Mouse (Mus musculus) embryonic facial prominence, embryonic 12.5 days (tissue): ENCODE data around the gene Gm49366. TPM values are rescaled to one million over a fixed set of nuclear protein-coding genes. Genes with fewer than 3 reads are reported as not detected.
"Not testable (repeated sequence)": the region's sequence is repeated elsewhere in the genome, so short reads cannot be mapped to it uniquely, and the experiment has no call there.

ENCODE experiments used
- ATAC-seq: fragments of 200-750 bp; cut with Nextera tagmentation; 2 replicates; pipeline ENCODE4 v1.8.0; 2017; ENCODE audit not compliant: insufficient number of reproducible peaks, insufficient read depth, low FRiP score, low TSS enrichment
- H3K27ac ChIP-seq: fragments of 300-500 bp; sonication (generic); 2 replicates; pipeline ENCODE4 v1.5.1; 2016; ENCODE audit warnings: mild to moderate bottlenecking
- H3K27me3 ChIP-seq: fragments of 300-500 bp; sonication (generic); 2 replicates; pipeline ENCODE4 v1.6.1; 2016; ENCODE audit warnings: mild to moderate bottlenecking, moderate library complexity
- H3K36me3 ChIP-seq: fragments of 300-500 bp; sonication (generic); 2 replicates; pipeline ENCODE4 v1.6.1; 2016; ENCODE audit warnings: mild to moderate bottlenecking
- H3K4me1 ChIP-seq: fragments of 300-500 bp; sonication (generic); 2 replicates; pipeline ENCODE4 v1.6.1; 2016
- H3K4me2 ChIP-seq: fragments of 300-500 bp; sonication (generic); replicated peaks from 2 replicates; pipeline ENCODE4 v1.6.1; 2016; ENCODE audit warnings: mild to moderate bottlenecking, moderate library complexity
- H3K4me3 ChIP-seq: fragments of 300-500 bp; sonication (generic); 2 replicates; pipeline ENCODE4 v1.5.1; 2016; ENCODE audit warnings: mild to moderate bottlenecking
- H3K9ac ChIP-seq: fragments of 300-500 bp; sonication (generic); 2 replicates; pipeline ENCODE4 v1.6.1; 2016; ENCODE audit warnings: mild to moderate bottlenecking, moderate library complexity
- H3K9me3 ChIP-seq: fragments of 300-500 bp; sonication (generic); 2 replicates; pipeline ENCODE4 v1.6.1; 2016; ENCODE audit warnings: mild to moderate bottlenecking, moderate library complexity
- WGBS: fragments of 180-500 bp; shearing (Covaris S2); methylation state at CpG from one replicate; pipeline ENCODE4 v1.1.7; 2016; 5-methylcytosine and 5-hydroxymethylcytosine counted together
- polyA plus RNA-seq: library from polyadenylated mRNA; unstranded; fragments of >200 nt; fragmentation: Nextera tagmentation; extraction: Ambion mirVana; gene quantifications from 2 replicates; pipeline ENCODE4 v1.2.1, GENCODE M21; 2016

Gm49366 gene
- polyA plus RNA-seq, 1 experiment from 2014 or later: not detected

DNA sequence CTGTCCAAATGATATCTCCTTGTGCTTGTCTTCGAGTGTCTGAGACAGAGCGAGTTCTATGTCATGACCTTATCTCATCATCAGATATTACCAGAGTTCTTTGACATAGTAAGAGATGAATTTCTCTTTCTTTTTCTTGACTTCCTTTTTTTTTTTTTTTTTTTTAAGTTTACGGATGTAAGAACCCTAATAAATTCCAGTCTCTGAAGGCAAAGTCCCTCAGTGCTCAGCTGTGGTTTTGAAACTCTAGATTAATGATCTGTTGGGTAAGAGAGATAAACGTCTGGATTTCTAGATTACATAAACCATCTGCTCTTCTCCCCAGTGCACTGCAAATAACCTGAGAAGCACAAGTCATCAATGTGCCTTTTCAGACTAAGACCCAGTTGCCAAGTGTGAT lies 4.6 kb upstream of the Gm49366 start:
- Histone ChIP-seq H3K4me1 (no peaks in the 10 kb centered on the region), H3K4me2 (no peak overlapping the region), H3K9ac (no peak overlapping the region), H3K9me3 (no peaks in the 10 kb centered on the region), H3K36me3 (no peaks in the 10 kb centered on the region), H3K4me3 (no peak overlapping the region), H3K27me3 (no peaks in the 10 kb centered on the region), H3K27ac (no peak overlapping the region)
- ATAC-seq: no peak
- 66% methylated on average over 4 of the region's 4 CpGs for WGBS

DNA sequence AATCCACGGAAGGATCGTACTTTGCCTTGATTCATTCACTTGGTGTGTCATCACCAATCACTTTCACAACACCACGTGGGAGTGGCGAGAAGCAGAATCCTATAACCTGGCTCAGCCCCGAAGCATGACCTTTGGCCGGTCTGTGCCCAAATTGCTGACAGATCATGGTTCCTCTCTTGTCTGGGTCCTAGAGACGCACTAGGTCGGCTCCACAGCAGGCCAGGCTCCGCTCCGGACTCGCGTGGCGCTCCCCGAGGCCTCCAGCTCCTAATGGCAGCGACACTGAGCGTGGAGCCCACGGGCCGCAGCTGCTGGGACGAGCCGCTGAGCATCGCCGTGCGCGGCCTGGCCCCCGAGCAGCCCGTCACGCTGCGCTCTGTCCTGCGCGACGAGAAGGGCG lies 494 bp upstream of the Gm49366 start, which contains the start of gene Acot4:
TSS of gene Acot4 (plus strand) at position 139 of the 400 bp plus-strand sequence.
- H3K9me3 ChIP-seq, H3K4me1 ChIP-seq, H3K36me3 ChIP-seq, H3K27me3 ChIP-seq, H3K27ac ChIP-seq, ATAC-seq: not testable (repeated sequence)
- Histone ChIP-seq H3K4me3 (peak within 1 kb of the TSS; percentile 45), H3K4me2 (peak within 1 kb of the TSS; percentile 67), H3K9ac (peak within 1 kb of the TSS; percentile 20; the same call in 1 of the 2 replicates)
- 9% methylated on average over 28 of the region's 32 CpGs for WGBS

DNA sequence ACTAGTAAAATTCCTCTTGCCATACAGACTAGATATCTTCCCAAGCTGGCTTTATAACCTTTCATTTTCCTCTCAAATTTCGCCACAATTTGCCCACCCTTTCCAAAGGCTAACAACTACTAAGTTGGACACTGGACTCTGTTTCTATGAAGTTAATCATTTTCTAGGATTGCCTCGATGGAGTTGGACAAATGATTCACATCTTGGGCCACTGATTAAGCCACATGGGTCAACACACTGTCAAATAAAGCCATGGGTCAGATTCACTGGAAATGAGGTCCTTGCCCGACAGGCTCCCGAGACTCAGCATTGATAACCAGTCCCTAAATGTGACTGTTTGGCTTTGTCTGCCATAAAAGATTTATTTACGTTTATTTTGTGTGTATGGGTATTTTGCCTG lies 3.5 kb downstream of the Gm49366 start:
- no peak for ATAC-seq
- Histone ChIP-seq H3K9ac (no peak overlapping the region), H3K4me1 (no peaks in the 10 kb centered on the region), H3K9me3 (0 out of 2 replicates have a peak, but pooled peaks cover 3% of the 10 kb centered on the region), H3K4me2 (no peak overlapping the region), H3K4me3 (no peak overlapping the region), H3K27me3 (no peaks in the 10 kb centered on the region), H3K36me3 (no peaks in the 10 kb centered on the region), H3K27ac (no peak overlapping the region)
- WGBS: 88% methylated on average over 5 of the region's 5 CpGs

DNA sequence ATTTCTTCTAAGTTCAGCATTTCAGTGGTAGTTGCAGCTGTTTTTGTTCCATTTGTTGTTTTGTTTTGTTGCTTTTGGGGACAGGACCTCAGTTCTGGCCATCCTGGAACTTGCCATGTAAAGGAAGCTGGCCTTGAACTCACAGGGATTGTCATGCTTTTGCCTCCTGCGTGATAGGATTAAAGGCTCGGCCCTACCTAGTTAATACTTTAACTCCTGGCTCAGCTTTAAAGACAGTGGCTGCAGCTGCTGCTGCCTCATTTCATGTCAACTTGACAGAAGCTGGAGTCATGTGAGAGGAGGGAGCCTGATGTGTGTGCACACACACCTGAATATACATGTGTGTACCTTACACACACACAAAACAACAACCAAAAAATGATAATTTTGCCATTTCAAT lies 5.3 kb downstream of the Gm49366 start:
- 62% methylated on average over 2 of the region's 2 CpGs for WGBS
- Histone ChIP-seq H3K36me3 (no peaks in the 10 kb centered on the region), H3K9me3 (0 out of 2 replicates have a peak, but pooled peaks cover 9% of the 10 kb centered on the region), H3K27ac (no peak overlapping the region), H3K9ac (no peak overlapping the region), H3K4me2 (no peak overlapping the region), H3K4me1 (no peaks in the 10 kb centered on the region), H3K27me3 (no peaks in the 10 kb centered on the region), H3K4me3 (no peak overlapping the region)
- no peak for ATAC-seq

DNA sequence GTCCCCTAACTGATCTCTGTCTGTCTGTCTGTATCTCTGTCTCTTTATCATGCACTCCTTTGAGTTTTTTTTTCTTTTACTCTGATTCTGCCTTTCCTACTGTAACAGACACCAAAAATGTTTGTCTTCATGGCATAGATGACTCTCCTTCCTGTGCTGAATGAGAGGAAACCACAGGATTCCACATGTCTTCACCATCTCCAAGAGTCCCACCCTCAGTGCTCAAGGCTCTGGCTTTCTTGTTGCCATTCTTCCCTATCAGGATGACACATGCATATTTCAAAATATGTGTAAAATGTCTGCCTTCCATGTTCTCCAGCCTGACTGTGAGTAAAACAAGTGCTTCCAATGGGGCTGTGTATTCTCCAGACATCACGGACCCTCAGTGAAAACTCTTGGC lies 8.2 kb downstream of the Gm49366 start:
- Histone ChIP-seq H3K4me2 (no peak overlapping the region), H3K4me3 (no peak overlapping the region), H3K36me3 (no peaks in the 10 kb centered on the region), H3K27me3 (no peaks in the 10 kb centered on the region), H3K27ac (no peak overlapping the region), H3K4me1 (no peaks in the 10 kb centered on the region), H3K9ac (no peak overlapping the region), H3K9me3 (0 out of 2 replicates have a peak, but pooled peaks cover 6% of the 10 kb centered on the region)
- ATAC-seq: no peak
- 91% methylated on average over 1 of the region's 1 CpGs for WGBS

DNA sequence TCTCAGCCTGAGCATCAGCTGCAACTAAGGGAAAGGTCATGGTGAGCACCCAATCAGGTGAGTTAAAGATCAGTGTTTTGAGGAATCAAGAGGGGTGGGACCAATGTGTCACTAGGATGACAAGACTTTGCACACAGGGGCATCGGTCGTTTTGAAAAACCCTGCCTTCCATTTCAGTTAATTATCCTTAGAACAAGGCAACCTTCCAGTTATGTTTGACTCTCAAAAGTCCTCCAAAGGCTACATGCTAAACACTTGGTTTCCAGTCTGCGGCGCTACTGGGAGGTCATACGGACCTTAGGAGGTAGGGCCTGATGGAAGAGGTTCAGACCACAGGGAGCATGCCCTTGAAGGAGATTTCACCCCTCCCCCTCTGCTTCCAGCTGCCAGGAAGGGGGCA lies 12.0 kb downstream of the Gm49366 start:
- not testable (repeated sequence) for H3K4me2 ChIP-seq, H3K9ac ChIP-seq, H3K4me1 ChIP-seq, H3K4me3 ChIP-seq, H3K27ac ChIP-seq, H3K9me3 ChIP-seq, ATAC-seq, H3K36me3 ChIP-seq
- H3K27me3 ChIP-seq: peaks cover 17% of the 10 kb centered on the region; the same call in 1 of the 2 replicates
- 87% methylated on average over 5 of the region's 5 CpGs for WGBS

DNA sequence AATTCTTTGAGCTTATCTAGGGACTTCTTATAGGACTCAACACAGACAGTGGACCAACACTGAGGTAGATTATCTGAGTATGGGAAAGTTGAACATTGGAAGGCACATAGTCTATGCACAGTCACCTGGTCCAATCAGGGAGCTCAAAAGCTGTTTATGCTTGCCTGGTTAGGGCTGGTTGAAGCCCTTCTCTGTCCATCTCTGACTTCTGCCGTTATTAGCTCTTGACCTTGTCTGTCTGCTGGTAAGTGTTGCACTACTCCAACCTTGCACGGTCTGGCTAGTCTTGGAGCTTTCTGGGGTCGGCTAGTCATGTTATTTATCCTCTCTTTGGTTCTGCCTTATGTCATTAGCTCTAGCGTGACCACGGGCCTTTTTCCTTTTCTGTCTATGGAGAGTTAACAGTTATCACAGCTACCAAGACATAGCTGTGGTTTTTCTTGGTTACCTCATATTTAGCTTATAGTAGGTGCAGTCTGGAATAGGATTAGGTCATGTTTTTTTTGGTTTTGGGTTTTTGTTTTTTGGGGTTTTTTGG lies 13.3 kb downstream of the Gm49366 start, which contains the start of gene Acot3:
TSS of gene Acot3 (plus strand) at position 208 of the 538 bp plus-strand sequence.
- no peaks in the 10 kb centered on the region for H3K4me1 ChIP-seq
- no peak within 1 kb of the TSS for H3K9ac ChIP-seq
- 0 out of 2 replicates have a peak, but pooled peaks cover 6% of the 10 kb centered on the region for H3K9me3 ChIP-seq
- no peak within 1 kb of the TSS for H3K4me2 ChIP-seq
- H3K36me3 ChIP-seq: no peaks in the 10 kb centered on the region
- peaks cover 17% of the 10 kb centered on the region; the same call in 1 of the 2 replicates for H3K27me3 ChIP-seq
- WGBS: 78% methylated on average over 5 of the region's 5 CpGs
- ATAC-seq: no peak
- H3K27ac ChIP-seq: no peak within 1 kb of the TSS
- H3K4me3 ChIP-seq: peak within 1 kb of the TSS; percentile 47; the same call in 1 of the 2 replicates

DNA sequence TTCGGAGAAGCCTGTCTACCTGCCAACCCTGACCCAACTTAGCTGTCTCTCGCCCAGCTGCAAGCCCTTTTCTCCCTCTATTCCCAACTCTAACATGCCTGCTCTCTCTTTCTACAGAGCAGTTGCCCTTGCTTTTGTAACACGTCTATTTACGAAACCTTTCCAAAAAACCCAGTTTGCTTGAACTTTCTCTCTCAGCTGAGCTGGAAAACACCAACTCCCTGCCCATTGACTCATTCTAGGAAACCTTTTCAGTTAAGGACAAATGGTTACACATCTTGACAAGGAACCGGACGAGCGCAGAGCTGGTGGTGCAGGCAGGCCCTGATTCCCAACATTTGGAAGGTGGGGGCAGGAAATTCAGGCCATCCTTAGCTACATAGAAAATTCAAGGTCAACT lies 13.9 kb downstream of the Gm49366 start:
- H3K36me3 ChIP-seq: no peaks in the 10 kb centered on the region
- WGBS: 85% methylated on average over 7 of the region's 7 CpGs
- no peak overlapping the region for H3K9ac ChIP-seq
- no peak overlapping the region for H3K27ac ChIP-seq
- peaks cover 17% of the 10 kb centered on the region; the same call in 1 of the 2 replicates for H3K27me3 ChIP-seq
- 0 out of 2 replicates have a peak, but pooled peaks cover 6% of the 10 kb centered on the region for H3K9me3 ChIP-seq
- no peaks in the 10 kb centered on the region for H3K4me1 ChIP-seq
- no peak overlapping the region for H3K4me2 ChIP-seq
- no peak for ATAC-seq
- no peak overlapping the region for H3K4me3 ChIP-seq

DNA sequence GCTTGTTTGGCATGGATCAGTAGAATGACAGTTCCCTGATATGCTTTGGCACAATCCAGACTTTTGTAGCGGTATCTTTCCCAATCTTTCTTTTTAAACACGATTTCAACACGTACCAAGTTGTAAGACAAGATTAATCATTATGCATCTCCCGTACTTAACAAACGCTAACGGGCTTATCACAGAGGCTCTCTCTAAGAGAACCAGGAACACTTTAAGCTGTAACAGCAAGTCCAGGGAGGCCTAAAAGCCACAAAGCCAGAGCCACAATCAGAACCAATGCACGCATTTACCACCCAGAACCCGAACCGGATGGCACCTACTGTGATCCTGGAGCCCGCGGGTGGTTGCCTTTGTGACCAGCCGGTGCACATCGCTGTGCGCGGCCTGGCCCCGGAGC lies 14.4 kb downstream of the Gm49366 start:
- Histone ChIP-seq H3K36me3 (no peaks in the 10 kb centered on the region), H3K27me3 (peaks cover 17% of the 10 kb centered on the region; the same call in 1 of the 2 replicates), H3K27ac (no peak overlapping the region), H3K9me3 (0 out of 2 replicates have a peak, but pooled peaks cover 4% of the 10 kb centered on the region), H3K4me2 (peak overlapping the region; percentile 86), H3K4me1 (no peaks in the 10 kb centered on the region), H3K9ac (peak overlapping the region; percentile 21), H3K4me3 (peak overlapping the region; percentile 47)
- 14% methylated on average over 16 of the region's 16 CpGs for WGBS
- no peak for ATAC-seq

DNA sequence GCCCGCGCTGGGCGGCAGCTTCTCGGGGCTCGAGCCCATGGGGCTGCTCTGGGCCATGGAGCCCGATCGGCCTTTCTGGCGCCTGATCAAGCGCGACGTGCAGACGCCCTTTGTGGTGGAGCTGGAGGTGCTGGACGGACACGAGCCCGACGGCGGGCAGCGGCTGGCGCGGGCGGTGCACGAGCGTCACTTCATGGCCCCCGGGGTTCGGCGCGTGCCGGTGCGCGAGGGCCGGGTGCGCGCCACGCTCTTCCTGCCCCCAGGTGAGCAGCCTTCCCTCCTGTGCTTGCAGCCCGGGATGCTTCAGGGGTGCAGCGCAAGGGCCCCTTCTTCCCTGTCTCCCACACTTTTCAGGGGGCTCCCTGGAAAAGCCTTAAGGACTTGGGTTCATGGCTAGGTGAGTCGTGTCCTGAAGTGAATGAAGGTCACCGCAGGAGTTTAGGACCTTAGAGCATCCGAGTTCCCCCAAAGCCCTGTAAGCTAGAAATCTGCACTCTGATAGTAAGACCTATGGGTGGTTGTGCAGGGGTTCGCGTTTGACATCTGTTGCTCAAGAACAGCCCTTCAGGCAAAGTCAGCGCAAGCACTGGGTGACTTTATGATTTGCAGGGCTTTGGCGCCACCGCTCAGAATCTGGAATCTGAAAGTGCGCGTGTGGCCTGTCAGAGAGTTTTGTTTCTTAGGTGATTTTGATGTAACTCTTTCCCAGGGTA lies 15.1 kb downstream of the Gm49366 start:
- no peak for ATAC-seq
- Histone ChIP-seq H3K4me2 (peak overlapping the region; percentile 86), H3K27ac (no peak overlapping the region), H3K36me3 (no peaks in the 10 kb centered on the region), H3K9ac (peak overlapping the region; percentile 55), H3K9me3 (no peaks in the 10 kb centered on the region), H3K27me3 (peaks cover 17% of the 10 kb centered on the region; the same call in 1 of the 2 replicates), H3K4me1 (no peaks in the 10 kb centered on the region), H3K4me3 (peak overlapping the region; percentile 47)
- WGBS: 2% methylated on average over 40 of the region's 46 CpGs

DNA sequence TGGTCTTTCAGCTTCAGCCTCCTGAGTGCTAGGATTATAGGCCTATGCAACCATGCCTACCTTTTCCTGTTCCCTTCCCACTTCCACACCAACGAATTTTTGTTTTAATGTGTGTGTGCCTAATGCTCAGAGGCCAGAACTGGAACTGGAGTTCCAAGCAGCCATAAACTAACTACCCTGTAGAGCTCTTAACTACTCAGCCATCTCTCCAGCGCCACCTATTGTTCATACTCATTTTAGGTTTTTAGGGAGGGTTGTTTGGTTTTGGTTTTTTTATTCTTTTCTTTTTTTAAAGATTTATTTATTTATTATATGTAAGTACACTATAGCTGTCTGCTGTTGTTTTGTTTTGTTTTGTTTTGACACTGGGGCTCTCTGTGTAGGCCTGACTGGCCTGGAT lies 22.2 kb downstream of the Gm49366 start:
- Histone ChIP-seq H3K4me3 (no peak overlapping the region), H3K27me3 (no peaks in the 10 kb centered on the region), H3K4me1 (no peaks in the 10 kb centered on the region), H3K9me3 (no peaks in the 10 kb centered on the region), H3K9ac (no peak overlapping the region), H3K27ac (no peak overlapping the region), H3K4me2 (no peak overlapping the region), H3K36me3 (no peaks in the 10 kb centered on the region)
- ATAC-seq: no peak
- 33% methylated on average over 2 of the region's 2 CpGs for WGBS

DNA sequence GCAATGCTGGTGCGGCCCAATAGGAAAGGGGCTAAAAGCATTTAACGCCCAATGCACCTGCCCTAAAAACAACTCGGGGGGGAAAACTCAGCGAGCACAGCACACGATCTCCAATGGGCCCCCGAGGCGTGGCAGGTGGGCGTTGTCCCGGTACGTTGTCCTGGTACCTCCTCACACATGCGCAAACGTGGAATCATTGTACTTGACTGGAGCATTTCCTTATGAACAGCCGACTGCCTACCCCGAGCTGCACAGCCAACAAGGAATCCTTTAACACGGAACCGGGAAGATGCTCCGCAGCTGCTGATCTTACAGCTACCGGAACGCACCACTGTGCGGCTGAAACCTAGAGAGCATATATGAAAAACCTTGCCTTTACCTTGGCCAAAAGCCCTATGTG lies 23.6 kb downstream of the Gm49366 start:
- no peaks in the 10 kb centered on the region for H3K27me3 ChIP-seq
- H3K27ac ChIP-seq: no peak overlapping the region
- no peak for ATAC-seq
- no peak overlapping the region for H3K9ac ChIP-seq
- H3K4me3 ChIP-seq: no peak overlapping the region
- no peak overlapping the region for H3K4me2 ChIP-seq
- H3K36me3 ChIP-seq: no peaks in the 10 kb centered on the region
- H3K9me3 ChIP-seq: no peaks in the 10 kb centered on the region
- H3K4me1 ChIP-seq: no peaks in the 10 kb centered on the region
- WGBS: 93% methylated on average over 20 of the region's 20 CpGs
